Mouse (Mus musculus) hindbrain, embryonic 11.5 days (tissue): ENCODE measurements around the gene Ccna2. TPM values are rescaled to one million over a fixed set of nuclear protein-coding genes. Genes with fewer than 3 reads are reported as not detected.

ENCODE experiments used
- ATAC-seq: fragments of 200-750 bp; cut with Nextera tagmentation; 2 replicates; pipeline ENCODE4 v1.8.0; 2017; ENCODE audit warnings: mild to moderate bottlenecking, moderate TSS enrichment, moderate library complexity; ENCODE audit not compliant: low FRiP score
- DNase-seq: peaks from one replicate; pipeline ENCODE4 v3.0.0-alpha.2; 2015; ENCODE audit warnings: low spot score
- H3K27ac ChIP-seq: fragments of 300-500 bp; sonication (generic); 2 replicates; pipeline ENCODE4 v1.5.1; 2014; ENCODE audit warnings: mild to moderate bottlenecking, low read depth, low read length
- H3K27me3 ChIP-seq: fragments of 300-500 bp; sonication (generic); 2 replicates; pipeline ENCODE4 v1.6.1; 2014; ENCODE audit warnings: mild to moderate bottlenecking, low read length, moderate library complexity, mixed read lengths; ENCODE audit not compliant: control insufficient read depth, insufficient read depth
- H3K36me3 ChIP-seq: fragments of 300-500 bp; sonication (generic); 2 replicates; pipeline ENCODE4 v1.6.1; 2014; ENCODE audit warnings: mild to moderate bottlenecking, low read length, moderate library complexity, mixed read lengths; ENCODE audit not compliant: control insufficient read depth, insufficient read depth
- H3K4me1 ChIP-seq: fragments of 300-500 bp; sonication (generic); replicated peaks from 2 replicates; pipeline ENCODE4 v1.6.1; 2014; ENCODE audit warnings: low read length, mixed read lengths; ENCODE audit not compliant: control insufficient read depth, insufficient read depth
- H3K4me2 ChIP-seq: fragments of 300-500 bp; sonication (generic); replicated peaks from 2 replicates; pipeline ENCODE4 v1.6.1; 2014; ENCODE audit warnings: mild to moderate bottlenecking, low read depth, low read length
- H3K4me3 ChIP-seq: fragments of 300-500 bp; sonication (generic); 2 replicates; pipeline ENCODE4 v1.5.1; 2014; ENCODE audit warnings: low read depth, low read length
- H3K9ac ChIP-seq: fragments of 300-500 bp; sonication (generic); 2 replicates; pipeline ENCODE4 v1.6.1; 2014; ENCODE audit warnings: low read depth, low read length
- H3K9me3 ChIP-seq: fragments of 300-500 bp; sonication (generic); 2 replicates; pipeline ENCODE4 v1.6.1; 2016; ENCODE audit warnings: low read length; ENCODE audit not compliant: control insufficient read depth
- WGBS: fragments of 180-500 bp; shearing (Covaris S2); extraction: QIAGEN DNeasy Blood & Tissue Kit; methylation state at CpG from one replicate; pipeline ENCODE4 v1.1.7; 2014; 5-methylcytosine and 5-hydroxymethylcytosine counted together
- polyA plus RNA-seq: library from polyadenylated mRNA; unstranded; fragments of >200 nt; fragmentation: Nextera tagmentation; extraction: Ambion mirVana; gene quantifications from 2 replicates; pipeline ENCODE4 v1.2.1, GENCODE M21; 2014

Gene Ccna2
- polyA plus RNA-seq, 1 experiment from 2014 or later = 242 TPM

DNA sequence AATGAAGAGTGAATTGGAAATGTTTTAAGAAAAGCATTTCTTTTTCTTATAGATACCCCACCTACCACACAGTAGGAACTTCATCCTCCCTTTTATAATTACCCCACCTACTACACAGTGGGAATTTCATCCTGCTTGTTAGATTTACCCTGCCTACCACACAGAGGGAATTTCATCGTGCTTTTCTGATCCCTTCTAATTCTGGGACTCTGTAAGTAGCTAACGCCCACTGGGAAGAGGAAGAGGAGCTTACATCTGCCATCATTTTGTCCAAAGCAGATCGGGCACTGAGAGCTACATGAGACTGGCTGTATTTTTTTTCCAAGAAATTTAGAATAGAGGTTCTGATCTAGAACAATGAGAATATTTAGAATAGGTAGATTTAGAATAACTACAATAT, 27.0 kb downstream of the Ccna2 start:
- Histone ChIP-seq H3K4me1 (no peaks in the 10 kb centered on the region), H3K4me2 (no peak overlapping the region), H3K4me3 (no peak overlapping the region), H3K9ac (no peak overlapping the region), H3K36me3 (no peaks in the 10 kb centered on the region), H3K9me3 (no peaks in the 10 kb centered on the region), H3K27ac (no peak overlapping the region), H3K27me3 (no peaks in the 10 kb centered on the region)
- no peak for DNase-seq
- ATAC-seq = no peak
- WGBS = 81% methylated on average over 3 of the region's 3 CpGs

GRCm38 (mm10) chr3:36541399-36541798, 30.6 kb downstream of the Ccna2 start:
- Histone ChIP-seq H3K9ac (no peak overlapping the region), H3K36me3 (no peaks in the 10 kb centered on the region), H3K9me3 (no peaks in the 10 kb centered on the region), H3K27ac (no peak overlapping the region), H3K4me1 (no peaks in the 10 kb centered on the region), H3K4me2 (no peak overlapping the region), H3K4me3 (no peak overlapping the region), H3K27me3 (no peaks in the 10 kb centered on the region)
- no peak for DNase-seq
- no peak for ATAC-seq
- whole genome bisulfite sequencing = 86% methylated on average over 2 of the region's 2 CpGs

DNA sequence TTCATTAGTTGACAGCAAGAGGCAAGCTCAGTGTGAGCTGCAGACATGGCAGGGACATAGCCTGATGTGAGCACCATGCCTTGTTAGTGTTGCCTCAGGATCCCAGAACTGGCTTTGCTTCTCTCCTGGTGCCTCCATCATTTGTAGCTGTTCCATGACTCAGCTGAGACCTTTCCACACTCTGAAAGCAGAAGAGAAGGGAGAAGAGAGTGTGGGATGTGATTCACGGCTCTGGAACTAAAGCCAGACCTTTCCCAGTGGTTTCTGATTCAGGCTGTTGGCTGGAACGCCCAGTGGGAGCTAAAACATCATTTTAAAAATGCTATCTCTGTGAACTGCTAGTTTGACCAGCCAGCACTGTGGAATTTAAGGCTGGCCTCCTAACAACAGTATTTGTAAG, 31.2 kb downstream of the Ccna2 start:
- H3K4me2 ChIP-seq = no peak overlapping the region
- H3K36me3 ChIP-seq = no peaks in the 10 kb centered on the region
- no peak overlapping the region for H3K27ac ChIP-seq
- no peak for DNase-seq
- no peaks in the 10 kb centered on the region for H3K9me3 ChIP-seq
- WGBS = 69% methylated on average over 2 of the region's 2 CpGs
- no peaks in the 10 kb centered on the region for H3K27me3 ChIP-seq
- H3K4me1 ChIP-seq = no peaks in the 10 kb centered on the region
- H3K4me3 ChIP-seq = no peak overlapping the region
- ATAC-seq = no peak
- H3K9ac ChIP-seq = no peak overlapping the region

GRCm38 (mm10) chr3:36537701-36538470, 34.1 kb downstream of the Ccna2 start:
- Histone ChIP-seq H3K4me2 (no peak overlapping the region), H3K27me3 (no peaks in the 10 kb centered on the region), H3K9ac (no peak overlapping the region), H3K27ac (no peak overlapping the region), H3K4me1 (no peaks in the 10 kb centered on the region), H3K4me3 (no peak overlapping the region), H3K36me3 (no peaks in the 10 kb centered on the region), H3K9me3 (no peaks in the 10 kb centered on the region)
- DNase-seq (no peak), ATAC-seq (no peak)
- 83% methylated on average over 4 of the region's 4 CpGs for WGBS

DNA sequence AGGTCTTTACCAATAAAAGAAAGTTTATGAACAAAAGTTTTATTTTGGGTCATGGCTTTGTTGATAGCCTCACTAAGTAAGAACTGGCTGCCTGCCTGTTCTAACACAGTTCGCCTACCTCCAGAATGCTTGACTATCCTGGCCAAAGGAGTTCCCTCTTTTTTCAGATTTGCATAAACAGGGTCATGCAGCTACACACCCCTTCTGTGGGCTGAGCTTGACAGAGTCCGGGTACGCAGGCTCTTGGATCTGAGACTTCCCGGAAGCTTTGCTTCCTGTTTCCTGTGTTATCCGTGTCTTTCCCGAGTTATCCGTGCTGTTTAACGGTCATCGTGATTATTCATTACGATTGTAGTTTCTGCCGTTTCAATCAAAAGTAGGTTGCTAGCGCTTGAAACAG, 35.9 kb downstream of the Ccna2 start:
- Histone ChIP-seq H3K4me1 (peaks cover 2% of the 10 kb centered on the region; the same call in 1 of the 2 replicates), H3K9me3 (no peaks in the 10 kb centered on the region), H3K27ac (no peak overlapping the region), H3K27me3 (no peaks in the 10 kb centered on the region; the same call in 1 of the 2 replicates), H3K4me3 (no peak overlapping the region), H3K36me3 (no peaks in the 10 kb centered on the region), H3K4me2 (no peak overlapping the region), H3K9ac (no peak overlapping the region)
- WGBS = 92% methylated on average over 12 of the region's 12 CpGs
- ATAC-seq (no peak), DNase-seq (no peak)

DNA sequence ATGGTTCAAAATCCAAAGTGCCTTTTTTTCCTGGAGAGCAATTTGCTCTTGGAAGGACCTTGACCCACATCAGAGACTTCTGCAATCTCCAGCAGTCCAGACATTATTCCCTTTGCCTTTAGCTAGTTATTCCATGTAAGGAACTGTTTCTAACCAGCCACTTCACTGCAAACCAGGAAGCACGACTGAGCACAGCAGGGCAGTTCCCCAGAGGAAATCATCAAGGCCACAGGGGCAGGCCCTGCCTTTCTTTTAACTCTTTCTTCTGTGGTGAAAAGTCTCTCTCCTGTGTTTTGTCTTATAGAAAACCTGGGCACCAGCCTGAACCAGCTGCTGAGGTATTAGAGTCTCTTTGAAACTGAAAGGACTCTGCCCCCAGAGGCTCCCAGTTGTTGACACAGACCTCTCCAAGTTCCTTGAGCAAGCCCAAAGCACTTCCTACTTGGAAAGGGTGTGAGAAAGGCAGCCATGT, 38.7 kb downstream of the Ccna2 start:
- Histone ChIP-seq H3K36me3 (no peaks in the 10 kb centered on the region), H3K4me3 (no peak overlapping the region), H3K9ac (no peak overlapping the region), H3K4me1 (peaks cover 2% of the 10 kb centered on the region; the same call in 1 of the 2 replicates), H3K9me3 (no peaks in the 10 kb centered on the region), H3K27ac (no peak overlapping the region), H3K4me2 (no peak overlapping the region), H3K27me3 (no peaks in the 10 kb centered on the region; the same call in 1 of the 2 replicates)
- no peak for DNase-seq
- 7% methylated on average over 1 of the region's 1 CpGs for WGBS
- ATAC-seq = no peak

DNA sequence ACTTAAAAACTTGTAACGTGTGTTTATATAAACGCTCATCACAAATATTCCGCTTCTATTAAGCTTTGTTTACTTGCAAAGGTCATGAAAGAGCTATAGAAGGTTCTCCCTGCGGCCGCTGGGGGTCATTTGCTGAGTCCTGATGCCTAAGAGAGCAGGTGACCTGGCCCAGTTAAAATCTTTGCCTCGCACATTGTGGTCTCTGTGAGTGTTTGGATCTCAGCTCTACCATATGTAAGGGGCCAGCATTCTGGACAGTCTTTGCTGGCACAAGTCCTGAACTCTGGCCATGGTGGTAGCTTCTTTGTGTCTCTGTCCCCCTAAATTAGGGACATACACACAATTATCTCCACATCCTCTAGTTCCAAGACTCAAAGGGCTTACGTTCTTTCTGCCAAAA, 39.2 kb downstream of the Ccna2 start:
- Histone ChIP-seq H3K27me3 (no peaks in the 10 kb centered on the region; the same call in 1 of the 2 replicates), H3K4me2 (no peak overlapping the region), H3K9me3 (no peaks in the 10 kb centered on the region), H3K36me3 (no peaks in the 10 kb centered on the region), H3K9ac (no peak overlapping the region), H3K4me1 (peaks cover 2% of the 10 kb centered on the region; the same call in 1 of the 2 replicates), H3K27ac (no peak overlapping the region), H3K4me3 (no peak overlapping the region)
- DNase-seq = no peak
- ATAC-seq = no peak
- WGBS = 37% methylated on average over 7 of the region's 7 CpGs

GRCm38 (mm10) chr3:36531979-36532542, 39.9 kb downstream of the Ccna2 start:
- 9% methylated on average over 18 of the region's 18 CpGs for WGBS
- Histone ChIP-seq H3K27ac (no peak overlapping the region), H3K9me3 (no peaks in the 10 kb centered on the region), H3K4me2 (peak overlapping the region; percentile 29), H3K4me1 (peaks cover 2% of the 10 kb centered on the region; the same call in 1 of the 2 replicates), H3K27me3 (no peaks in the 10 kb centered on the region; the same call in 1 of the 2 replicates), H3K4me3 (no peak overlapping the region), H3K36me3 (no peaks in the 10 kb centered on the region), H3K9ac (0 out of 2 replicates have a peak overlapping the region, but pooled peaks have one; percentile 27)
- DNase-seq (peak; percentile 31), ATAC-seq (no peak)

DNA sequence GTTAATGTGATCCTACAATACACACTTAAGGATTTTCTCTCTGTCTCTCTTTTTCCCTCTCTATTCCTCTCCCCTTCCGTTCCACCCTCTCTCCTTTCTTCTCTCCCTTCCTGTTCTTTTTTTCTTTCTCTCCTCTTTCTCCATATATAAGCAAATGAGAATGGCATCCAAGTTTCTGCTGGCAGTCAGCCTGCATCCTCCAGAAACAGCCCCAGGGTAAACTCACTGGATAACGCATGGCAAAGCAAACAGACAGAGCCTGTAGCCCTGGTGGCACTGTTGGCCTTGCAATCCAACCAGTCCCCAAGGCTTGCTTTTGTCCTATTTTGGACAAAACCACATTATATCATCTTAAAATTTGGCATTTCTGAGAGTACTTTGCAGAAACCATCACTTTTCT, 40.7 kb downstream of the Ccna2 start:
- DNase-seq (no peak), ATAC-seq (no peak)
- Histone ChIP-seq H3K27me3 (no peaks in the 10 kb centered on the region; the same call in 1 of the 2 replicates), H3K9ac (no peak overlapping the region), H3K4me1 (peaks cover 2% of the 10 kb centered on the region; the same call in 1 of the 2 replicates), H3K4me3 (no peak overlapping the region), H3K27ac (no peak overlapping the region), H3K4me2 (no peak overlapping the region), H3K9me3 (no peaks in the 10 kb centered on the region), H3K36me3 (no peaks in the 10 kb centered on the region)
- 39% methylated on average over 2 of the region's 2 CpGs for WGBS
